Mouse (Mus musculus) embryonic facial prominence, embryonic 14.5 days (tissue): ENCODE measurements around the gene Snap23. TPM values are rescaled to one million over a fixed set of nuclear protein-coding genes. Genes with fewer than 3 reads are reported as not detected.
"Not testable (repeated sequence)": the region's sequence is repeated elsewhere in the genome, so short reads cannot be mapped to it uniquely, and the experiment has no call there.

Experiments used
- ATAC-seq: fragments of 200-750 bp; cut with Nextera tagmentation; 2 replicates; pipeline ENCODE4 v1.8.0; 2017; ENCODE audit warnings: low read depth, moderate number of reproducible peaks, moderate TSS enrichment
- DNase-seq: peaks from one replicate; pipeline ENCODE4 v3.0.0-alpha.2; 2015; ENCODE audit warnings: low spot score
- H3K27ac ChIP-seq: fragments of 300-500 bp; sonication (generic); replicated peaks from 2 replicates; pipeline ENCODE4 v1.5.1; 2014; ENCODE audit warnings: low read depth, mild to moderate bottlenecking, low read length, moderate library complexity
- H3K27me3 ChIP-seq: fragments of 300-500 bp; sonication (generic); replicated peaks from 2 replicates; pipeline ENCODE4 v1.6.1; 2014; ENCODE audit warnings: low read length; ENCODE audit not compliant: control insufficient read depth, insufficient read depth
- H3K36me3 ChIP-seq: fragments of 300-500 bp; sonication (generic); 2 replicates; pipeline ENCODE4 v1.6.1; 2014; ENCODE audit warnings: low read length, mixed read lengths; ENCODE audit not compliant: control insufficient read depth, insufficient read depth
- H3K4me1 ChIP-seq: fragments of 300-500 bp; sonication (generic); 2 replicates; pipeline ENCODE4 v1.6.1; 2014; ENCODE audit warnings: antibody characterized with exemption, low read length; ENCODE audit not compliant: control insufficient read depth, insufficient read depth
- H3K4me2 ChIP-seq: fragments of 300-500 bp; sonication (generic); 2 replicates; pipeline ENCODE4 v1.6.1; 2014; ENCODE audit warnings: low read depth, mild to moderate bottlenecking, low read length, moderate library complexity, mixed read lengths
- H3K4me3 ChIP-seq: fragments of 300-500 bp; sonication (generic); 2 replicates; pipeline ENCODE4 v1.5.1; 2014; ENCODE audit warnings: low read depth, mild to moderate bottlenecking, low read length
- H3K9ac ChIP-seq: fragments of 300-500 bp; sonication (generic); 2 replicates; pipeline ENCODE4 v1.6.1; 2014; ENCODE audit warnings: low read depth, mild to moderate bottlenecking, low read length, moderate library complexity, mixed read lengths
- H3K9me3 ChIP-seq: fragments of 300-500 bp; sonication (generic); 2 replicates; pipeline ENCODE4 v1.6.1; 2016; ENCODE audit warnings: low read length; ENCODE audit not compliant: control insufficient read depth
- WGBS: fragments of 180-500 bp; shearing (Covaris S2); extraction: QIAGEN DNeasy Blood & Tissue Kit; methylation state at CpG from one replicate; pipeline ENCODE4 v1.1.7; 2014; 5-methylcytosine and 5-hydroxymethylcytosine counted together
- polyA plus RNA-seq: library from polyadenylated mRNA; unstranded; fragments of >200 nt; fragmentation: Nextera tagmentation; extraction: Ambion mirVana; gene quantifications from 2 replicates; pipeline ENCODE4 v1.2.1, GENCODE M21; 2014

Gene Snap23
- polyA plus RNA-seq, 1 experiment from 2014 or later: 47.8 TPM

DNA sequence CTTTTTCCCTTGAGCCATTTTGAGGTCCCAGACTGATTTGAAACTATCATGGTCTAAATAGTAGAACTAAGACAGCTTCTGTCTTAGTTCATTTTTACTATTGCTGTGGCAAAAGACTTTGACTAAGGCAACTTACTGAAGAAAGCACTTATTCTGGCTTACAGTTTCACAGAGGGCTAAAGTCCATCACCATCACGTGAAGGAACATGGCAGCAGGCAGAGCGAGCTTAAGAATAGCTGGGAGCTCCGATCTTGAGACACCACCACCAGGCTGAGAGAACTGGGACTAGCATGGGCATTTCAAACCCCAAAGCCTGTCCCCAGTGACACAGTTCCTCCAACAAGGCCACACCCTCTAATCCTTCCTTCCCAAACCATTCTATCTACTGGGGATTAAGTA, 3.6 kb downstream of the Snap23 start:
- ATAC-seq: no peak
- Histone ChIP-seq H3K4me1 (peaks cover 18% of the 10 kb centered on the region), H3K4me2 (no peak overlapping the region), H3K4me3 (no peak overlapping the region), H3K36me3 (peaks cover 13% of the 10 kb centered on the region), H3K27ac (no peak overlapping the region), H3K9me3 (no peaks in the 10 kb centered on the region), H3K9ac (no peak overlapping the region), H3K27me3 (no peaks in the 10 kb centered on the region)
- DNase-seq: no peak
- 94% methylated on average over 3 of the region's 3 CpGs for WGBS

DNA sequence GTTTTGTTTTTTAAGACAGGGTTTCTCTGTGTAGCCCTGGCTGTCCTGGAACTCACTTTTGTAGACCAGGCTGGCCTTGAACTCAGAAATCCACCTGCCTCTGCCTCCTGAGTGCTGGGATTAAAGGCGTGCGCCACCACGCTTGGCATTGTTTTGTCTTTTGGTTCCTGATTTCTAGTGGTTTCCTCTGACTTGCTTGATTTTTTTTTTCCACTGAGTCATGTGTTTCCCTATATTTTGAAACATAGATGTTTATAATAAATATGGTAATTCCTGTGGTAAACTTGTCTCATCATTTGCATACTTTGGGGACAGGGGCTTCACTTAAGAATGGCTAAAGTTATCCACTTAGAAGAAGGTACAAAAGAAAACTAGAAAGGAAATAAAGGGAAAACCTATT, 4.7 kb downstream of the Snap23 start:
- ATAC-seq, H3K27ac ChIP-seq, H3K4me3 ChIP-seq, H3K4me2 ChIP-seq, H3K9ac ChIP-seq, DNase-seq, H3K9me3 ChIP-seq, H3K27me3 ChIP-seq: not testable (repeated sequence)
- 88% methylated on average over 3 of the region's 3 CpGs for WGBS
- Histone ChIP-seq H3K4me1 (peaks cover 18% of the 10 kb centered on the region), H3K36me3 (peaks cover 13% of the 10 kb centered on the region)

DNA sequence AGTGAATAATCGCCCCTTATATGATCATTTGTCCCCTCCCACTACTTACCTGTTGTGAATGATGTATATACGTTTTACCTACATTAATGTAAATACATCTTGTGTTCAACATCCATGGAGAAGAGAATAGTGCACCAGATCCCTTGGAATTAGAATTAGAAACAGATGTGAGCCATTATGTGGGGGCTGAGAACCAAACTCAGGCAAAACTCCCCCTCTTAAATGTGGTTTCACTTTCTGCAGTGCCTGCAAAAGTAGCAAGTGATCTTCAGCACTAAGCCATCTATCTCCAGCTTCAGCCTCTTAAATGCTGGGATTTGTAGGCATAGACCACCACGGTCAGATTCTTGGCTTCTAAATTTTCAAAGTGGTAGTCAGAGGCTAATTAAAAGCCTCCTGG, 7.7 kb downstream of the Snap23 start:
- H3K27me3 ChIP-seq: no peaks in the 10 kb centered on the region
- H3K4me1 ChIP-seq: peaks cover 14% of the 10 kb centered on the region
- no peak overlapping the region for H3K27ac ChIP-seq
- H3K4me3 ChIP-seq: no peak overlapping the region
- peak overlapping the region; percentile 6; the same call in 1 of the 2 replicates for H3K4me2 ChIP-seq
- H3K9me3 ChIP-seq: no peaks in the 10 kb centered on the region
- WGBS: 54% methylated on average over 3 of the region's 3 CpGs
- peak; percentile 57 for DNase-seq
- H3K36me3 ChIP-seq: peaks cover 21% of the 10 kb centered on the region
- no peak overlapping the region for H3K9ac ChIP-seq
- no peak for ATAC-seq

DNA sequence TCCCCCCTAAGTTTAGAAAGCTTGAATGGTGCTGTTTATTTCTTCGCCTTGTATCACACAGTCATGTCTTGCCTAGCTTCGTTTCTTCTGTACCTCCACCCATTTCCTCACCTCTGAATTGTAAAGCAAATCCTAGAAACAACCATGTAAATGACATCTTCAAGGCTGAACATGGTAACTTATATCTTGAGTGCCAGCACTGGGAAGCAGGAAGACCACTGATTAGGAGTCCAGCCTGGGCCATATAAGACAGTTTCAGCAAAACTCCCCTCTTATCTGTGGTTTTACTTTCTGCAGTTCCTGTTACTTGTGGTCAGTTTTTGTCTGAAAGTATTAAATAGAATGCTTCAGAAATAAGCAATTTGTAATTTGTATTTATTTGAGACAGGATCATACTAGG, 8.5 kb downstream of the Snap23 start:
- Histone ChIP-seq H3K36me3 (peaks cover 21% of the 10 kb centered on the region), H3K9ac (no peak overlapping the region), H3K4me1 (peaks cover 14% of the 10 kb centered on the region), H3K4me2 (no peak overlapping the region), H3K27ac (no peak overlapping the region), H3K27me3 (no peaks in the 10 kb centered on the region), H3K4me3 (no peak overlapping the region), H3K9me3 (no peaks in the 10 kb centered on the region)
- no peak for ATAC-seq
- DNase-seq: no peak
- 90% methylated on average over 2 of the region's 2 CpGs for WGBS

DNA sequence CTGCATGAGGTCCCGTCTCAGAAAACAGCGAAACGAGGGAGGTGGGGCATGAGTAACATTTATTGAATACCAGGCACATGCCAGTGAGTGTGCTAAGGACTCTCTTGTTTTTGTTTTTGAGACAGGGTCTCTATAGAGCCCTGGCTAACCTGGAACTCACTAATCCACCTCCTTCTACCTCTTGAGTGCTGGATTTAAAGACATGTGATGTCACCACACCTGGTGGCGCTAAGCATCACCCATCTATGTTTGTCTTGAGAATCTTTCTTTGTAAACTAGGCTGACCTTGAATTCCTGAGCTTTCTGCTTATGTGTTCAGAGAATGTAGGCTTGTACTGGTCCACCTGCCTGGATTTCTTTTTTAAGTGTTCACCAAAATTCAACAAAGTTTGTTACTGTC, 10.3 kb downstream of the Snap23 start:
- Histone ChIP-seq H3K4me1 (peaks cover 14% of the 10 kb centered on the region), H3K27me3 (no peaks in the 10 kb centered on the region), H3K4me3 (no peak overlapping the region), H3K4me2 (no peak overlapping the region), H3K9ac (no peak overlapping the region), H3K36me3 (peaks cover 9% of the 10 kb centered on the region), H3K9me3 (no peaks in the 10 kb centered on the region), H3K27ac (no peak overlapping the region)
- DNase-seq (no peak), ATAC-seq (no peak)
- WGBS: 78% methylated on average over 4 of the region's 4 CpGs

DNA sequence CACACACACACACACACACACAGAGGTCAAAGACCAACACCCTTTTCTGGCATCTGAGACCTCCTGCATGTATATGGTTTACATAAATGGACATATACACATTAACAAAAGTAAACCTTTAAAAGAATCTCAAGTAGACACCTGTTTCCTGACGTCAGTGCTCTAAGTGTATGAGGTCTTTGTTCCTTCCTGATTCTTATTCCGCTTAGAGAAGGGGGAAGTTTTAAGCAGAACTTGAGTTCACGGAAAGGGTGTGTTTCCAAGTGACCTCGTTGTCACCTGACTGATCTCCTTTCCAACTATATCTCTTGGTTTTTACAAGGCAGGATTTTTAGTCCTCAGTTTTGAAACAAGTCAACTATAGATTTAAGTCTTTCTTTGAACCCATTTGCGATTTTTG, 10.8 kb downstream of the Snap23 start:
- Histone ChIP-seq H3K27me3 (no peaks in the 10 kb centered on the region), H3K9ac (no peak overlapping the region), H3K27ac (no peak overlapping the region), H3K4me3 (no peak overlapping the region), H3K4me2 (no peak overlapping the region), H3K4me1 (peaks cover 14% of the 10 kb centered on the region), H3K36me3 (peaks cover 8% of the 10 kb centered on the region; the same call in 1 of the 2 replicates), H3K9me3 (no peaks in the 10 kb centered on the region)
- WGBS: 73% methylated on average over 5 of the region's 5 CpGs
- DNase-seq: no peak
- no peak for ATAC-seq

DNA sequence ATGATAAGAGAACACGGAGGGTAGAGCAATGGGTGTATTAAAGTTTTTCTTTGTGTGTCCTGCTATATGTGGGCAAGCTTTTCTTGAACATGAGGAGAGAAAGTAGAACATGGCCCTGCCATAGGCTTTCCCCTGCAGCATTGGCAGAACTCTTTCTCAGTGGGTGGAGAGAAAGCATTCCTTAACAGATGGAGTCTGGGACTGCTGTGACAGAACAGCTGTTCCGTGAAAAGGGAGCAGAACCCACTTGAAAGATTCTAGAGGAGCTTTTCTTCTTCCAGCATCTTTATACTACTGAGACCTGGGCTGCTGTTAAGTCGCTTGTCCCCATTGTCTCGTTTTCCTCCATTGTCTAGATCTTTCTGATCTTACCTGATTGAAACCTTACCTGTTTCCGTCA, 22.3 kb downstream of the Snap23 start:
- no peaks in the 10 kb centered on the region for H3K9me3 ChIP-seq
- no peak overlapping the region for H3K4me3 ChIP-seq
- DNase-seq (no peak), ATAC-seq (no peak)
- no peak overlapping the region for H3K9ac ChIP-seq
- no peaks in the 10 kb centered on the region for H3K27me3 ChIP-seq
- WGBS: 79% methylated on average over 5 of the region's 5 CpGs
- no peak overlapping the region for H3K27ac ChIP-seq
- no peaks in the 10 kb centered on the region for H3K4me1 ChIP-seq
- H3K36me3 ChIP-seq: peaks cover 82% of the 10 kb centered on the region
- no peak overlapping the region for H3K4me2 ChIP-seq

DNA sequence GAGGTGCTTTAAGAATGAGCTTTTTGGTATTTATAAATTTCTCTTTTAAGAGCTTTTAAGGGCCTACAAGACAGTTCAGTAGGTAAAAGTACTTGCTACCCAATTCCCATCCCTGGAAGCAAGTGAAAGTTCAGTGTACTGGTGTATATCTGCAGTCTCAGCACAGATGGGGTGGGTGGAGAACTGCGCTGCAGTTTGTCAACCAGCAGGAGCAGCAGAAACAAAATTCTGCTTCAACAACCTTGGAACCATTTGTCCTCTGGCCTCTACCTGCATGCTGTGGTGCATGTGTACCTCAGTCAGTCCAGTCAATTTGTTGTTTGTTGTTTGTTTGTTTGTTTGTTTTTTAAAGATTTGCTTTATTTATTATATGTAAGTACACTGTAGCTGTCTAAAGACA, 24.8 kb downstream of the Snap23 start:
- no peak overlapping the region for H3K4me3 ChIP-seq
- DNase-seq: no peak
- no peak overlapping the region for H3K9ac ChIP-seq
- no peak for ATAC-seq
- H3K4me2 ChIP-seq: no peak overlapping the region
- H3K36me3 ChIP-seq: peaks cover 82% of the 10 kb centered on the region
- no peaks in the 10 kb centered on the region for H3K4me1 ChIP-seq
- WGBS: 84% methylated on average over 1 of the region's 1 CpGs
- no peaks in the 10 kb centered on the region for H3K27me3 ChIP-seq
- no peaks in the 10 kb centered on the region for H3K9me3 ChIP-seq
- H3K27ac ChIP-seq: no peak overlapping the region

DNA sequence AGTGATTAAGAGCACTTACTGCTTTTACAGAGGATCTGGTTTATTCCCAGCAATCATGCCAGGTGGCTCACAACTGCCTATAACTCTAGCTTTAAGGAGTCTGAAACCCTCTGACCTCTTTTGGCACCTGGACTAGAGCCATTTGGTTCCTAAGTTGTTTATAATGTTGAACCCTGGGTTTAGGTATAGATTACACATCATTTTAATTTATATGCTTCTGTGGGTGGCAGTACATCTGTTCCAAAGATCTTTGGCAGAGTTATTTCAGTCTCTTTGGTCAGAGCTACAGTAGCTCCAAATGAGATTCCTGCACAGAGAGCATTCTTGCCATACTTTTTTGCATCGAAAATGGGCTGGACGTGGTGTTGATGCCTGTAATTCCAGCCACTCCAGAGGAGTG, 30.3 kb downstream of the Snap23 start:
- ATAC-seq: no peak
- no peak overlapping the region for H3K9ac ChIP-seq

More for the DNA sequence above, 30.3 kb downstream of the Snap23 start:
- peaks cover 85% of the 10 kb centered on the region for H3K36me3 ChIP-seq
- no peaks in the 10 kb centered on the region for H3K27me3 ChIP-seq
- H3K9me3 ChIP-seq: no peaks in the 10 kb centered on the region
- no peak overlapping the region for H3K27ac ChIP-seq
- DNase-seq: no peak
- H3K4me3 ChIP-seq: no peak overlapping the region
- no peaks in the 10 kb centered on the region for H3K4me1 ChIP-seq
- no peak overlapping the region for H3K4me2 ChIP-seq
- WGBS: 92% methylated on average over 2 of the region's 2 CpGs
